Mouse (Mus musculus): ENCODE data around the gene Inafm2. TPM values are rescaled to one million over a fixed set of nuclear protein-coding genes. Genes with fewer than 3 reads are reported as not detected.

Inafm2 gene
- polyA plus RNA-seq, 1 experiment from 2014 or later, result 35.4 TPM

- WGBS, result 93% methylated on average over 5 of the region's 5 CpGs
- H3K36me3 ChIP-seq (ENCODE audit: control insufficient read depth, insufficient read depth, low read length), result no peaks in the 10 kb centered on the region
- ATAC-seq (ENCODE audit: low FRiP score) (no peak), DNase-seq (ENCODE audit: low spot score) (no peak)
- H3K9ac ChIP-seq (ENCODE audit: low read depth, low read length), result no peak overlapping the region
- H3K9me3 ChIP-seq (ENCODE audit: control insufficient read depth, low read length), result no peaks in the 10 kb centered on the region
- no peaks in the 10 kb centered on the region for H3K4me1 ChIP-seq (replicated peaks; ENCODE audit: control insufficient read depth, insufficient read depth, low read length)
- H3K27me3 ChIP-seq (ENCODE audit: control insufficient read depth, insufficient read depth, low read length), result peaks cover 12% of the 10 kb centered on the region
- no peak overlapping the region for H3K4me2 ChIP-seq (replicated peaks; ENCODE audit: low read depth, low read length)
- no peak overlapping the region for H3K4me3 ChIP-seq (ENCODE audit: low read depth, low read length)
- no peak overlapping the region for H3K27ac ChIP-seq (ENCODE audit: low read depth, low read length)
These were observed 28.9 kb upstream of the Inafm2 start for GRCm38 (mm10) chr2:118716677-118717076.

- 81% methylated on average over 15 of the region's 15 CpGs for WGBS
- H3K9me3 ChIP-seq (ENCODE audit: control insufficient read depth, low read length), result no peaks in the 10 kb centered on the region
- H3K4me2 ChIP-seq (replicated peaks; ENCODE audit: low read depth, low read length), result no peak overlapping the region
- H3K27ac ChIP-seq (ENCODE audit: low read depth, low read length), result no peak overlapping the region
- H3K27me3 ChIP-seq (ENCODE audit: control insufficient read depth, insufficient read depth, low read length), result peaks cover 2% of the 10 kb centered on the region; the same call in 1 of the 2 replicates
- H3K9ac ChIP-seq (ENCODE audit: low read depth, low read length), result no peak overlapping the region
- DNase-seq (ENCODE audit: low spot score), result no peak
- no peak for ATAC-seq (ENCODE audit: low FRiP score)
- H3K4me1 ChIP-seq (replicated peaks; ENCODE audit: control insufficient read depth, insufficient read depth, low read length), result 0 out of 2 replicates have a peak, but pooled peaks cover 2% of the 10 kb centered on the region
- no peaks in the 10 kb centered on the region for H3K36me3 ChIP-seq (ENCODE audit: control insufficient read depth, insufficient read depth, low read length)
- no peak overlapping the region for H3K4me3 ChIP-seq (ENCODE audit: low read depth, low read length)
These were observed 21.7 kb upstream of the Inafm2 start for GRCm38 (mm10) chr2:118723693-118724486.

GRCm38 (mm10) chr2:118725511-118725910, 20.0 kb upstream of the Inafm2 start:
- no peaks in the 10 kb centered on the region for H3K9me3 ChIP-seq (ENCODE audit: control insufficient read depth, low read length)
- H3K9ac ChIP-seq (ENCODE audit: low read depth, low read length), result no peak overlapping the region
- H3K27me3 ChIP-seq (ENCODE audit: control insufficient read depth, insufficient read depth, low read length), result peaks cover 9% of the 10 kb centered on the region
- no peak overlapping the region for H3K4me3 ChIP-seq (ENCODE audit: low read depth, low read length)
- no peaks in the 10 kb centered on the region for H3K36me3 ChIP-seq (ENCODE audit: control insufficient read depth, insufficient read depth, low read length)
- 0 out of 2 replicates have a peak, but pooled peaks cover 2% of the 10 kb centered on the region for H3K4me1 ChIP-seq (replicated peaks; ENCODE audit: control insufficient read depth, insufficient read depth, low read length)
- ATAC-seq (ENCODE audit: low FRiP score), result no peak
- no peak for DNase-seq (ENCODE audit: low spot score)
- H3K27ac ChIP-seq (ENCODE audit: low read depth, low read length), result no peak overlapping the region
- WGBS, result 87% methylated on average over 4 of the region's 4 CpGs
- no peak overlapping the region for H3K4me2 ChIP-seq (replicated peaks; ENCODE audit: low read depth, low read length)

GRCm38 (mm10) chr2:118726873-118727272, 18.7 kb upstream of the Inafm2 start:
- H3K4me2 ChIP-seq (replicated peaks; ENCODE audit: low read depth, low read length), result no peak overlapping the region
- 77% methylated on average over 2 of the region's 2 CpGs for WGBS
- H3K36me3 ChIP-seq (ENCODE audit: control insufficient read depth, insufficient read depth, low read length), result no peaks in the 10 kb centered on the region
- H3K4me1 ChIP-seq (replicated peaks; ENCODE audit: control insufficient read depth, insufficient read depth, low read length), result 0 out of 2 replicates have a peak, but pooled peaks cover 2% of the 10 kb centered on the region
- DNase-seq (ENCODE audit: low spot score), result no peak
- no peaks in the 10 kb centered on the region for H3K9me3 ChIP-seq (ENCODE audit: control insufficient read depth, low read length)
- peaks cover 10% of the 10 kb centered on the region for H3K27me3 ChIP-seq (ENCODE audit: control insufficient read depth, insufficient read depth, low read length)
- no peak overlapping the region for H3K4me3 ChIP-seq (ENCODE audit: low read depth, low read length)
- no peak for ATAC-seq (ENCODE audit: low FRiP score)
- H3K27ac ChIP-seq (ENCODE audit: low read depth, low read length), result no peak overlapping the region
- H3K9ac ChIP-seq (ENCODE audit: low read depth, low read length), result no peak overlapping the region

- Histone ChIP-seq H3K27ac (ENCODE audit: low read depth, low read length) (no peak overlapping the region), H3K4me3 (ENCODE audit: low read depth, low read length) (no peak overlapping the region), H3K4me2 (replicated peaks; ENCODE audit: low read depth, low read length) (no peak overlapping the region), H3K4me1 (replicated peaks; ENCODE audit: control insufficient read depth, insufficient read depth, low read length) (0 out of 2 replicates have a peak, but pooled peaks cover 2% of the 10 kb centered on the region), H3K27me3 (ENCODE audit: control insufficient read depth, insufficient read depth, low read length) (peaks cover 10% of the 10 kb centered on the region), H3K9me3 (ENCODE audit: control insufficient read depth, low read length) (no peaks in the 10 kb centered on the region), H3K9ac (ENCODE audit: low read depth, low read length) (no peak overlapping the region), H3K36me3 (ENCODE audit: control insufficient read depth, insufficient read depth, low read length) (no peaks in the 10 kb centered on the region)
- 29% methylated on average over 9 of the region's 9 CpGs for WGBS
- DNase-seq (ENCODE audit: low spot score) (no peak), ATAC-seq (ENCODE audit: low FRiP score) (no peak)
These were observed 17.6 kb upstream of the Inafm2 start for GRCm38 (mm10) chr2:118727911-118728310.

GRCm38 (mm10) chr2:118728337-118728736, 17.2 kb upstream of the Inafm2 start, which contains the start of gene Plcb2:
Plcb2 (minus strand) TSS chr2:118728438.
- DNase-seq (ENCODE audit: low spot score), result no peak
- 21% methylated on average over 7 of the region's 7 CpGs for WGBS
- no peaks in the 10 kb centered on the region for H3K9me3 ChIP-seq (ENCODE audit: control insufficient read depth, low read length)
- no peak within 1 kb of the TSS for H3K9ac ChIP-seq (ENCODE audit: low read depth, low read length)
- no peaks in the 10 kb centered on the region for H3K36me3 ChIP-seq (ENCODE audit: control insufficient read depth, insufficient read depth, low read length)
- no peak within 1 kb of the TSS for H3K4me3 ChIP-seq (ENCODE audit: low read depth, low read length)
- peaks cover 10% of the 10 kb centered on the region for H3K27me3 ChIP-seq (ENCODE audit: control insufficient read depth, insufficient read depth, low read length)
- no peak for ATAC-seq (ENCODE audit: low FRiP score)
- no peak within 1 kb of the TSS for H3K27ac ChIP-seq (ENCODE audit: low read depth, low read length)
- H3K4me1 ChIP-seq (replicated peaks; ENCODE audit: control insufficient read depth, insufficient read depth, low read length), result 0 out of 2 replicates have a peak, but pooled peaks cover 2% of the 10 kb centered on the region
- no peak within 1 kb of the TSS for H3K4me2 ChIP-seq (replicated peaks; ENCODE audit: low read depth, low read length)

- Histone ChIP-seq H3K4me3 (ENCODE audit: low read depth, low read length) (no peak overlapping the region), H3K9ac (ENCODE audit: low read depth, low read length) (no peak overlapping the region), H3K27ac (ENCODE audit: low read depth, low read length) (no peak overlapping the region), H3K4me1 (replicated peaks; ENCODE audit: control insufficient read depth, insufficient read depth, low read length) (0 out of 2 replicates have a peak, but pooled peaks cover 2% of the 10 kb centered on the region), H3K4me2 (replicated peaks; ENCODE audit: low read depth, low read length) (no peak overlapping the region), H3K27me3 (ENCODE audit: control insufficient read depth, insufficient read depth, low read length) (peaks cover 10% of the 10 kb centered on the region), H3K9me3 (ENCODE audit: control insufficient read depth, low read length) (no peaks in the 10 kb centered on the region), H3K36me3 (ENCODE audit: control insufficient read depth, insufficient read depth, low read length) (no peaks in the 10 kb centered on the region)
- WGBS, result 52% methylated on average over 4 of the region's 4 CpGs
- no peak for ATAC-seq (ENCODE audit: low FRiP score)
- DNase-seq (ENCODE audit: low spot score), result no peak
These were observed 16.4 kb upstream of the Inafm2 start for GRCm38 (mm10) chr2:118729194-118729593.

- ATAC-seq (ENCODE audit: low FRiP score) (no peak), DNase-seq (ENCODE audit: low spot score) (no peak)
- no peak overlapping the region for H3K4me3 ChIP-seq (ENCODE audit: low read depth, low read length)
- no peaks in the 10 kb centered on the region for H3K9me3 ChIP-seq (ENCODE audit: control insufficient read depth, low read length)
- no peak overlapping the region for H3K9ac ChIP-seq (ENCODE audit: low read depth, low read length)
- H3K36me3 ChIP-seq (ENCODE audit: control insufficient read depth, insufficient read depth, low read length), result no peaks in the 10 kb centered on the region
- H3K27ac ChIP-seq (ENCODE audit: low read depth, low read length), result no peak overlapping the region
- H3K27me3 ChIP-seq (ENCODE audit: control insufficient read depth, insufficient read depth, low read length), result peaks cover 10% of the 10 kb centered on the region
- no peak overlapping the region for H3K4me2 ChIP-seq (replicated peaks; ENCODE audit: low read depth, low read length)
- 30% methylated on average over 8 of the region's 8 CpGs for WGBS
- H3K4me1 ChIP-seq (replicated peaks; ENCODE audit: control insufficient read depth, insufficient read depth, low read length), result no peaks in the 10 kb centered on the region
These were observed 15.5 kb upstream of the Inafm2 start for GRCm38 (mm10) chr2:118729816-118730621.

Data from hindbrain, embryonic 11.5 days (tissue).